Mouse (Mus musculus): ENCODE measurements around the gene Sspn. TPM values are rescaled to one million over a fixed set of nuclear protein-coding genes. Genes with fewer than 3 reads are reported as not detected.

The Sspn gene
- polyA plus RNA-seq, 1 experiment: 16.8 TPM

- no peak overlapping the region for H3K4me3 ChIP-seq
- peaks cover 4% of the 10 kb centered on the region for H3K36me3 ChIP-seq (ENCODE audit: control insufficient read depth, insufficient read depth)
- H3K79me2 ChIP-seq (ENCODE audit: control insufficient read depth, insufficient read depth): no peaks in the 10 kb centered on the region
- TF ChIP-seq MYOG (IDR thresholded peaks at IDR 0.05; ENCODE audit: control insufficient read depth in 1 of 3, insufficient read depth in 1 of 3, insufficient read length in 2 of 3, low read depth in 2 of 3) (no peak), SRF (IDR thresholded peaks at IDR 0.05; ENCODE audit: control insufficient read depth, insufficient read length, low read depth) (no peak), POLR2AphosphoS2 (IDR thresholded peaks at IDR 0.05; ENCODE audit: insufficient read length, low read depth) (no peak), TCF3 (IDR thresholded peaks at IDR 0.05; ENCODE audit: insufficient read length, low read depth) (no peak), CEBPB (IDR thresholded peaks at IDR 0.05; ENCODE audit: insufficient read depth, poor library complexity, severe bottlenecking) (no peak), POLR2A (IDR thresholded peaks at IDR 0.05; ENCODE audit: insufficient read length, low read depth) (no peak), MYOD1 (IDR thresholded peaks at IDR 0.05; ENCODE audit: control insufficient read depth in 1 of 3, insufficient read length in 2 of 3, low read depth in 2 of 3) (no peak), REST (IDR thresholded peaks at IDR 0.05; ENCODE audit: insufficient read depth, insufficient read length) (no peak), MAX (IDR thresholded peaks at IDR 0.05; ENCODE audit: low read depth) (no peak), USF1 (IDR thresholded peaks at IDR 0.05; ENCODE audit: low read depth) (no peak), TCF12 (IDR thresholded peaks at IDR 0.05; ENCODE audit: insufficient read depth, poor library complexity, severe bottlenecking) (no peak), E2F4 (IDR thresholded peaks at IDR 0.05; ENCODE audit: insufficient read depth) (no peak)
- no peak overlapping the region for H3ac ChIP-seq (ENCODE audit: control insufficient read depth, insufficient read length)
- no peaks in the 10 kb centered on the region for H3K27me3 ChIP-seq (ENCODE audit: control insufficient read depth, insufficient read depth, insufficient read length)
- no peak overlapping the region for H3K4me2 ChIP-seq (ENCODE audit: low read depth)
Measured at GRCm38 (mm10) chr6:146001396-146002191, 70.2 kb downstream of the Sspn start.

- H3ac ChIP-seq (ENCODE audit: control insufficient read depth, insufficient read length): no peak overlapping the region
- TF ChIP-seq MYOG (IDR thresholded peaks at IDR 0.05; ENCODE audit: control insufficient read depth in 1 of 3, insufficient read depth in 1 of 3, insufficient read length in 2 of 3, low read depth in 2 of 3) (peak in 1 of 3 experiments; percentile 37), USF1 (IDR thresholded peaks at IDR 0.05; ENCODE audit: low read depth) (no peak), TCF3 (IDR thresholded peaks at IDR 0.05; ENCODE audit: insufficient read length, low read depth) (no peak), POLR2AphosphoS2 (IDR thresholded peaks at IDR 0.05; ENCODE audit: insufficient read length, low read depth) (no peak), SRF (IDR thresholded peaks at IDR 0.05; ENCODE audit: control insufficient read depth, insufficient read length, low read depth) (no peak), REST (IDR thresholded peaks at IDR 0.05; ENCODE audit: insufficient read depth, insufficient read length) (no peak), MYOD1 (IDR thresholded peaks at IDR 0.05; ENCODE audit: control insufficient read depth in 1 of 3, insufficient read length in 2 of 3, low read depth in 2 of 3) (peak in 1 of 3 experiments; percentile 53), CEBPB (IDR thresholded peaks at IDR 0.05; ENCODE audit: insufficient read depth, poor library complexity, severe bottlenecking) (no peak), POLR2A (IDR thresholded peaks at IDR 0.05; ENCODE audit: insufficient read length, low read depth) (peak; percentile 5), MAX (IDR thresholded peaks at IDR 0.05; ENCODE audit: low read depth) (no peak), E2F4 (IDR thresholded peaks at IDR 0.05; ENCODE audit: insufficient read depth) (no peak), TCF12 (IDR thresholded peaks at IDR 0.05; ENCODE audit: insufficient read depth, poor library complexity, severe bottlenecking) (no peak)
- H3K4me3 ChIP-seq: peak overlapping the region; percentile 17
- H3K36me3 ChIP-seq (ENCODE audit: control insufficient read depth, insufficient read depth): peaks cover 4% of the 10 kb centered on the region
- no peaks in the 10 kb centered on the region for H3K79me2 ChIP-seq (ENCODE audit: control insufficient read depth, insufficient read depth)
- peak overlapping the region; percentile 57 for H3K4me2 ChIP-seq (ENCODE audit: low read depth)
- no peaks in the 10 kb centered on the region for H3K27me3 ChIP-seq (ENCODE audit: control insufficient read depth, insufficient read depth, insufficient read length)
Measured at GRCm38 (mm10) chr6:146004174-146004601, 72.7 kb downstream of the Sspn start.

GRCm38 (mm10) chr6:146005129-146005886 lies 73.9 kb downstream of the Sspn start:
- peak overlapping the region; percentile 17 for H3K4me3 ChIP-seq
- peak overlapping the region; percentile 57 for H3K4me2 ChIP-seq (ENCODE audit: low read depth)
- no peak overlapping the region for H3ac ChIP-seq (ENCODE audit: control insufficient read depth, insufficient read length)
- no peaks in the 10 kb centered on the region for H3K79me2 ChIP-seq (ENCODE audit: control insufficient read depth, insufficient read depth)
- no peaks in the 10 kb centered on the region for H3K27me3 ChIP-seq (ENCODE audit: control insufficient read depth, insufficient read depth, insufficient read length)
- H3K36me3 ChIP-seq (ENCODE audit: control insufficient read depth, insufficient read depth): peaks cover 2% of the 10 kb centered on the region
- no peak for TF ChIP-seq POLR2AphosphoS2 (IDR thresholded peaks at IDR 0.05; ENCODE audit: insufficient read length, low read depth)
- TF ChIP-seq E2F4 (IDR thresholded peaks at IDR 0.05; ENCODE audit: insufficient read depth): no peak
- TF ChIP-seq USF1 (IDR thresholded peaks at IDR 0.05; ENCODE audit: low read depth): no peak
- no peak for TF ChIP-seq CEBPB (IDR thresholded peaks at IDR 0.05; ENCODE audit: insufficient read depth, poor library complexity, severe bottlenecking)
- TF ChIP-seq REST (IDR thresholded peaks at IDR 0.05; ENCODE audit: insufficient read depth, insufficient read length): no peak
- no peak for TF ChIP-seq TCF12 (IDR thresholded peaks at IDR 0.05; ENCODE audit: insufficient read depth, poor library complexity, severe bottlenecking)
- TF ChIP-seq MYOD1 (IDR thresholded peaks at IDR 0.05; ENCODE audit: control insufficient read depth in 1 of 3, insufficient read length in 2 of 3, low read depth in 2 of 3): no peak
- TF ChIP-seq MAX (IDR thresholded peaks at IDR 0.05; ENCODE audit: low read depth): no peak
- no peak for TF ChIP-seq POLR2A (IDR thresholded peaks at IDR 0.05; ENCODE audit: insufficient read length, low read depth)
- TF ChIP-seq MYOG (IDR thresholded peaks at IDR 0.05; ENCODE audit: control insufficient read depth in 1 of 3, insufficient read depth in 1 of 3, insufficient read length in 2 of 3, low read depth in 2 of 3): no peak
- TF ChIP-seq SRF (IDR thresholded peaks at IDR 0.05; ENCODE audit: control insufficient read depth, insufficient read length, low read depth): no peak
- no peak for TF ChIP-seq TCF3 (IDR thresholded peaks at IDR 0.05; ENCODE audit: insufficient read length, low read depth)

GRCm38 (mm10) chr6:146005935-146006564 lies 74.6 kb downstream of the Sspn start:
- Histone ChIP-seq H3K4me2 (ENCODE audit: low read depth) (peak overlapping the region; percentile 57), H3K79me2 (ENCODE audit: control insufficient read depth, insufficient read depth) (no peaks in the 10 kb centered on the region), H3K27me3 (ENCODE audit: control insufficient read depth, insufficient read depth, insufficient read length) (no peaks in the 10 kb centered on the region), H3ac (ENCODE audit: control insufficient read depth, insufficient read length) (no peak overlapping the region), H3K36me3 (ENCODE audit: control insufficient read depth, insufficient read depth) (no peaks in the 10 kb centered on the region), H3K4me3 (peak overlapping the region; percentile 17)
- TF ChIP-seq MAX (IDR thresholded peaks at IDR 0.05; ENCODE audit: low read depth) (no peak), TCF12 (IDR thresholded peaks at IDR 0.05; ENCODE audit: insufficient read depth, poor library complexity, severe bottlenecking) (peak; percentile 98), USF1 (IDR thresholded peaks at IDR 0.05; ENCODE audit: low read depth) (no peak), TCF3 (IDR thresholded peaks at IDR 0.05; ENCODE audit: insufficient read length, low read depth) (peak; percentile 47), POLR2A (IDR thresholded peaks at IDR 0.05; ENCODE audit: insufficient read length, low read depth) (no peak), MYOG (IDR thresholded peaks at IDR 0.05; ENCODE audit: control insufficient read depth in 1 of 3, insufficient read depth in 1 of 3, insufficient read length in 2 of 3, low read depth in 2 of 3) (peak in 2 of 3 experiments; percentile 83 to 88), CEBPB (IDR thresholded peaks at IDR 0.05; ENCODE audit: insufficient read depth, poor library complexity, severe bottlenecking) (peak; percentile 92), MYOD1 (IDR thresholded peaks at IDR 0.05; ENCODE audit: control insufficient read depth in 1 of 3, insufficient read length in 2 of 3, low read depth in 2 of 3) (peak; percentile 85 to 93 (median 89))

Data from myocyte (in vitro differentiated cells).